Mouse (Mus musculus) liver, embryonic 11.5 days (tissue): ENCODE results near the gene Cmas. TPM values are rescaled to one million over a fixed set of nuclear protein-coding genes. Genes with fewer than 3 reads are reported as not detected.

Experiments used
- ATAC-seq: fragments of 200-750 bp; cut with Nextera tagmentation; replicated peaks from 2 replicates; pipeline ENCODE4 v1.8.0; 2017; ENCODE audit warnings: moderate number of reproducible peaks, mild to moderate bottlenecking, moderate TSS enrichment, moderate library complexity; ENCODE audit not compliant: low FRiP score
- DNase-seq: peaks from one replicate; pipeline ENCODE4 v3.0.0-alpha.2; 2017; ENCODE audit warnings: low spot score
- H3K27ac ChIP-seq: fragments of 300-500 bp; sonication (generic); 2 replicates; pipeline ENCODE4 v1.5.1; 2014; ENCODE audit warnings: mild to moderate bottlenecking, low read depth, low read length, control low read depth
- H3K27me3 ChIP-seq: fragments of 300-500 bp; sonication (generic); replicated peaks from 2 replicates; pipeline ENCODE4 v1.6.1; 2014; ENCODE audit warnings: low read length, mixed read lengths; ENCODE audit not compliant: control insufficient read depth, insufficient read depth
- H3K36me3 ChIP-seq: fragments of 300-500 bp; sonication (generic); 2 replicates; pipeline ENCODE4 v1.6.1; 2014; ENCODE audit warnings: mild to moderate bottlenecking, low read length, moderate library complexity, mixed read lengths; ENCODE audit not compliant: control insufficient read depth, insufficient read depth
- H3K4me1 ChIP-seq: fragments of 300-500 bp; sonication (generic); replicated peaks from 2 replicates; pipeline ENCODE4 v1.6.1; 2014; ENCODE audit warnings: low read length, mixed read lengths; ENCODE audit not compliant: control insufficient read depth, insufficient read depth
- H3K4me2 ChIP-seq: fragments of 300-500 bp; sonication (generic); 2 replicates; pipeline ENCODE4 v1.6.1; 2014; ENCODE audit warnings: mild to moderate bottlenecking, control low read depth, moderate library complexity
- H3K4me3 ChIP-seq: fragments of 300-500 bp; sonication (generic); 2 replicates; pipeline ENCODE4 v1.5.1; 2014; ENCODE audit warnings: low read depth, low read length, control low read depth
- H3K9ac ChIP-seq: fragments of 300-500 bp; sonication (generic); 2 replicates; pipeline ENCODE4 v1.6.1; 2014; ENCODE audit warnings: low read depth, low read length, control low read depth
- H3K9me3 ChIP-seq: fragments of 300-500 bp; sonication (generic); 2 replicates; pipeline ENCODE4 v1.6.1; 2016; ENCODE audit warnings: low read length, inconsistent platforms, mixed read lengths; ENCODE audit not compliant: control insufficient read depth
- WGBS: fragments of 180-500 bp; shearing (Covaris S2); extraction: QIAGEN DNeasy Blood & Tissue Kit; methylation state at CpG from one replicate; pipeline ENCODE4 v1.1.7; 2014; 5-methylcytosine and 5-hydroxymethylcytosine counted together
- polyA plus RNA-seq: library from polyadenylated mRNA; unstranded; fragments of >200 nt; fragmentation: Nextera tagmentation; extraction: Ambion mirVana; gene quantifications from 2 replicates; pipeline ENCODE4 v1.2.1, GENCODE M21; 2014

Cmas gene
- polyA plus RNA-seq, 1 experiment from 2014 or later: 93.0 TPM

DNA sequence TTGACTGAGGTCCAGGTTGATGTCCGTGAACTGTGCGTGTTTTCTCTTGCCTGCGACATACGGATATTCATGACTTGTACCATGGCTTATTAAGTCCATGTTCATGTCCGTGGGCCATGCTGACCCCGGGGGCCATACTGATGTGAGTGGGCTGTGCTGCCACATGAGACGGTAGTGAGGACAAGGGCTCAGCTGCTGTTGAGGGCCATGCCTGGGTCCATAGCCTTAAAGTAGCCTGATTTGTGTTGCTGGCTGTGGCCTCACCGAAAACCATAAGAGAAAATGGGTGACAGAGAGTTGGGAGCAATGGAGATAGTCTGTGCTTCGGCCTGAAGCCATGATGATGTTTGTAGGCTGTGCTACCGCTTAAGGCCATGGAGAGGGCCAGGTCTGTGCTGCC is 61.8 kb downstream of the Cmas start:
- Histone ChIP-seq H3K27ac (no peak overlapping the region), H3K4me3 (no peak overlapping the region), H3K27me3 (no peaks in the 10 kb centered on the region; the same call in 1 of the 2 replicates), H3K4me2 (no peak overlapping the region), H3K4me1 (no peaks in the 10 kb centered on the region), H3K9me3 (no peaks in the 10 kb centered on the region), H3K36me3 (no peaks in the 10 kb centered on the region), H3K9ac (no peak overlapping the region)
- peak; percentile 15 for DNase-seq
- 90% methylated on average over 10 of the region's 10 CpGs for WGBS
- no peak for ATAC-seq

DNA sequence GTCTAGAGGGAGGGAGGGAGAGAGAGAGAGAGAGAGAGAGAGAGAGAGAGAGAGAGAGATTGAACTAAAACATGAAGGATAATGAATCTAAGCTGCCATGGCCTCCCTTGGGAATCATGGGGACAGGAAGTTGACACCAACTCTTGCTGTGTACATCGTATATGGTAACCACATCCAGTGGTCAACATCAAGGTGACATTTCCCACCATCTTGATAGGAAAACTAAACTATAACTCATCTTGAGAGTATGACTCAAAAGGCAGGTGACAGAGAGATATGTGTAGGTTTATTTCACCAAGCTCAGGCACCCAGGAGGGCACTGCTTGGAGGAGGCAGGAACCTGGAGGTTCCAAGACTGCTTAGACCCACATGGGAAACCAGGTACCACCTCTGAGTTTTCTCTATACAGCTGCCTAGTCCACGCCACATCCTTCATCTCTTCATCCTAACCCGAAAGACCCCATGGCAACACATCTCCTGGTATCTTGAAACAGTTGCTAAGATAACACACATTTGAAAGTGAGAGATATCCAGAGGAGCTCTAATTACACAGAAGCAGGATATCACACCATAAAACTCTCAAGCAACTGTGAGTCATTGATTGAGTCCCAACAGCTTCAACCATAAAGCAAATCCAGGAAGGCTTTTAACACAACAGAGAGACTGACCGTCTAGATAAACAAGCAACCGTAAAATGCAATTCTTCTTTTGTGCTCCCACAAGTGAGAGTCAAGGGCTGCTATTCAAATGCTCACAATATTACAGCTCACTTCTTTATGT is 66.7 kb downstream of the Cmas start:
- Histone ChIP-seq H3K4me3 (no peak overlapping the region), H3K27me3 (no peaks in the 10 kb centered on the region), H3K9ac (no peak overlapping the region), H3K4me2 (no peak overlapping the region), H3K36me3 (no peaks in the 10 kb centered on the region), H3K4me1 (no peaks in the 10 kb centered on the region), H3K9me3 (no peaks in the 10 kb centered on the region), H3K27ac (no peak overlapping the region)
- DNase-seq: peak; percentile 20
- 64% methylated on average over 5 of the region's 5 CpGs for WGBS
- ATAC-seq: no peak

Other genes with a start within 250 kb of the Cmas start
- 130 and 135 TPM in 2 replicates for gene Ldhb, start 248.7 kb upstream of the Cmas start, polyA plus RNA-seq
- gene Kcnj8, start 185.1 kb upstream of the Cmas start, polyA plus RNA-seq: 2.7 and 3.9 TPM in 2 replicates
- 3.5 and 3.6 TPM in 2 replicates for gene Abcc9, start 54.4 kb upstream of the Cmas start, polyA plus RNA-seq
- gene Sult6b2, start 47.8 kb downstream of the Cmas start, polyA plus RNA-seq: 0.07 TPM in 1 of 2 replicates, not detected in the other
- gene St8sia1, start 207.8 kb downstream of the Cmas start, polyA plus RNA-seq: 1.2 and 2.1 TPM in 2 replicates